Mouse (Mus musculus): ENCODE results near the gene Smg6.

DNA sequence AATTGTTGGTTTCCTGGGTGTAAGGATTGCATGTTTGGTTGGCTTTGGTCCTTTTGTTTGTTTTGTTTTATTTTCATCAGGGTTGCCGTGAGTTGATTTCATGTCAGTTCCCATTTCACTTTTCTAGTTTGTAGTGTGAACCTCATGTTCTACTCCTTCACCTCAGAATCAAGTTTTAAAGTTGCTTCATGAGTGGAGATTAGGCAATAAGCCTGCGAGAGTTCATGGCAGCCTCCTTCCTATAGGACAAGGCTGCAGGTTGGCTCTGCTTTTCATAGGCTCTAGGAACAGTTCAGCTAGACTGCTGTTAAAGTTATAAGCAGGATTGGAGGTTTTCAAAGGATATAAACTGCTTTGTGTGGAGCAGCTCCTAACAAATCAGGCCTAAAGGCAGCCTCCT, 33.9 kb downstream of the Smg6 start:
- TF ChIP-seq POLR2A (IDR thresholded peaks at IDR 0.05; ENCODE audit: borderline replicate concordance, extremely low read depth, insufficient read depth, insufficient read length, poor library complexity, severe bottlenecking) (no peak), CTCF (IDR thresholded peaks at IDR 0.05; ENCODE audit: borderline replicate concordance, extremely low read depth, insufficient read depth, insufficient read length) (no peak)

All from brain, embryonic 14.5 days (tissue).